Mouse (Mus musculus): ENCODE results near the gene 2010111I01Rik. TPM values are rescaled to one million over a fixed set of nuclear protein-coding genes. Genes with fewer than 3 reads are reported as not detected.
A peak's percentile ranks its signal among the peaks of the same experiment; 100 is the strongest.
"Not testable (repeated sequence)": the region's sequence is repeated elsewhere in the genome, so short reads cannot be mapped to it uniquely, and the experiment has no call there.

The 2010111I01Rik gene
- total RNA-seq, 2 experiments from 2014 or later: 61.5 to 67.5 TPM

- DNase-seq: no peak
These were observed 12.1 kb upstream of the 2010111I01Rik start for GRCm38 (mm10) chr13:62952624-62953023.

GRCm38 (mm10) chr13:62955997-62956396 is 8.7 kb upstream of the 2010111I01Rik start:
- no peak for DNase-seq

- no peak for DNase-seq
These were observed 7.9 kb upstream of the 2010111I01Rik start for GRCm38 (mm10) chr13:62956776-62957175.

- no peak for DNase-seq
These were observed 1.3 kb upstream of the 2010111I01Rik start for GRCm38 (mm10) chr13:62963358-62963757.

- no peak for DNase-seq
These were observed 3.5 kb downstream of the 2010111I01Rik start for GRCm38 (mm10) chr13:62968223-62968622.

GRCm38 (mm10) chr13:62970515-62971269 is 6.0 kb downstream of the 2010111I01Rik start:
- DNase-seq: no peak

GRCm38 (mm10) chr13:62972403-62972802 is 7.7 kb downstream of the 2010111I01Rik start:
- DNase-seq: no peak

- no peak for DNase-seq
These were observed 8.4 kb downstream of the 2010111I01Rik start for GRCm38 (mm10) chr13:62973111-62973510.

GRCm38 (mm10) chr13:62978104-62978503 is 13.4 kb downstream of the 2010111I01Rik start:
- DNase-seq: no peak

- DNase-seq: no peak
These were observed 14.1 kb downstream of the 2010111I01Rik start for GRCm38 (mm10) chr13:62978784-62979183.

- no peak for DNase-seq
These were observed 14.5 kb downstream of the 2010111I01Rik start for GRCm38 (mm10) chr13:62979215-62979614.

- DNase-seq: peak; percentile 17
These were observed 15.4 kb downstream of the 2010111I01Rik start for GRCm38 (mm10) chr13:62980131-62980530.

- no peak for DNase-seq
These were observed 19.8 kb downstream of the 2010111I01Rik start for GRCm38 (mm10) chr13:62984485-62984884.

GRCm38 (mm10) chr13:62989891-62990490 is 25.3 kb downstream of the 2010111I01Rik start:
- DNase-seq: no peak

GRCm38 (mm10) chr13:62993543-62994477 is 29.1 kb downstream of the 2010111I01Rik start:
- no peak for DNase-seq

- no peak for DNase-seq
These were observed 32.1 kb downstream of the 2010111I01Rik start for GRCm38 (mm10) chr13:62996767-62997166.

GRCm38 (mm10) chr13:63007491-63007890 is 42.8 kb downstream of the 2010111I01Rik start:
- not testable (repeated sequence) for DNase-seq

- DNase-seq: no peak
These were observed 45.8 kb downstream of the 2010111I01Rik start for GRCm38 (mm10) chr13:63010345-63011090.

- DNase-seq: no peak
These were observed 49.7 kb downstream of the 2010111I01Rik start for GRCm38 (mm10) chr13:63014353-63014752.

GRCm38 (mm10) chr13:63015362-63015761 is 50.7 kb downstream of the 2010111I01Rik start:
- no peak for DNase-seq

GRCm38 (mm10) chr13:63016056-63016455 is 51.4 kb downstream of the 2010111I01Rik start:
- no peak for DNase-seq
